Mouse (Mus musculus): Measurements from ENCODE around the gene Cryl1.

DNA sequence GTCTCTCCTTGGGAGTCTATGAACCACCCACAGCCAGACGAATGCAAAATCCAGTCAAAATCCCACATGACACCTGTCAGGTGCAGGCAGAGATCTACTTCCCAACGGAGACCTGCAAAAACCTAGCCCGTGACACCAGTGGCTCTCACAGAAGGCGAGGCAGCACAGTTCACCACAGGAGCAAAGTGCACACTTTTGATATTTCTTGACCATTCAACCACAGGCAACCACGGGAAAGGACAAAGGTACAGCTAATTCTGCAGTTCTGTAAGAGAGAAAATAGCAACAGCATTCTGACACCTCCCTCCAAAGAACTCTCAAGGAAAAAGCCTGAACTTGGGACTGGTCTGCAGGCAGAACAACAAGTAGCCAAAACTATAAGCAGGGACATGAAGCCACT lies 1.1 kb downstream of the Cryl1 start:
- TF ChIP-seq CTCF (IDR thresholded peaks at IDR 0.05; ENCODE audit: borderline replicate concordance, extremely low read depth, insufficient read depth, insufficient read length) (no peak), POLR2A (IDR thresholded peaks at IDR 0.05; ENCODE audit: borderline replicate concordance, extremely low read depth, insufficient read depth, insufficient read length, poor library complexity, severe bottlenecking) (no peak)
